Mouse (Mus musculus): ENCODE measurements around the gene Foxi1. TPM values are rescaled to one million over a fixed set of nuclear protein-coding genes. Genes with fewer than 3 reads are reported as not detected.
"Not testable (repeated sequence)": the region's sequence is repeated elsewhere in the genome, so short reads cannot be mapped to it uniquely, and the experiment has no call there.

Gene Foxi1
- polyA plus RNA-seq, 1 experiment: not detected

GRCm38 (mm10) chr11:34227180-34227579 lies 19.3 kb upstream of the Foxi1 start:
- TF ChIP-seq POLR2A (IDR thresholded peaks at IDR 0.05; ENCODE audit: low read depth, low read length) (no peak), CTCF (IDR thresholded peaks at IDR 0.05; ENCODE audit: extremely low read depth, insufficient read length, insufficient replicate concordance, low read depth, low read length) (no peak)
- no peaks in the 10 kb centered on the region for H3K27me3 ChIP-seq (ENCODE audit: control insufficient read depth, insufficient read depth, low read length)
- no peak overlapping the region for H3K4me3 ChIP-seq (ENCODE audit: low read depth, low read length)
- no peaks in the 10 kb centered on the region for H3K4me1 ChIP-seq (ENCODE audit: control insufficient read depth, insufficient read depth, insufficient read length, low read length)
- H3K36me3 ChIP-seq (ENCODE audit: control insufficient read depth, insufficient read depth, low read length): no peaks in the 10 kb centered on the region; the same call in 1 of the 2 replicates
- 49% methylated on average over 1 of the region's 1 CpGs for WGBS
- no peak overlapping the region for H3K27ac ChIP-seq (ENCODE audit: insufficient read depth, low read depth, low read length)

- not testable (repeated sequence) for H3K27me3 ChIP-seq (ENCODE audit: control insufficient read depth, insufficient read depth, low read length); H3K36me3 ChIP-seq (ENCODE audit: control insufficient read depth, insufficient read depth, low read length); H3K4me3 ChIP-seq (ENCODE audit: low read depth, low read length); H3K27ac ChIP-seq (ENCODE audit: insufficient read depth, low read depth, low read length); H3K4me1 ChIP-seq (ENCODE audit: control insufficient read depth, insufficient read depth, insufficient read length, low read length)
- WGBS: 78% methylated on average over 4 of the region's 4 CpGs
These were observed 12.7 kb upstream of the Foxi1 start for GRCm38 (mm10) chr11:34220596-34220995.

- 21% methylated on average over 5 of the region's 5 CpGs for WGBS
- Histone ChIP-seq H3K4me1 (ENCODE audit: control insufficient read depth, insufficient read depth, insufficient read length, low read length) (no peaks in the 10 kb centered on the region), H3K27ac (ENCODE audit: insufficient read depth, low read depth, low read length) (no peak overlapping the region), H3K36me3 (ENCODE audit: control insufficient read depth, insufficient read depth, low read length) (no peaks in the 10 kb centered on the region), H3K4me3 (ENCODE audit: low read depth, low read length) (no peak overlapping the region), H3K27me3 (ENCODE audit: control insufficient read depth, insufficient read depth, low read length) (no peaks in the 10 kb centered on the region)
- TF ChIP-seq CTCF (IDR thresholded peaks at IDR 0.05; ENCODE audit: extremely low read depth, insufficient read length, insufficient replicate concordance, low read depth, low read length): peak; percentile 46; the same call in 1 of the 2 replicates
- TF ChIP-seq POLR2A (IDR thresholded peaks at IDR 0.05; ENCODE audit: low read depth, low read length): no peak
These were observed 5.0 kb upstream of the Foxi1 start for GRCm38 (mm10) chr11:34212853-34213252.

GRCm38 (mm10) chr11:34202769-34203168 lies 5.1 kb downstream of the Foxi1 start:
- no peak overlapping the region for H3K4me3 ChIP-seq (ENCODE audit: low read depth, low read length)
- H3K4me1 ChIP-seq (ENCODE audit: control insufficient read depth, insufficient read depth, insufficient read length, low read length): no peaks in the 10 kb centered on the region
- TF ChIP-seq POLR2A (IDR thresholded peaks at IDR 0.05; ENCODE audit: low read depth, low read length): no peak
- TF ChIP-seq CTCF (IDR thresholded peaks at IDR 0.05; ENCODE audit: extremely low read depth, insufficient read length, insufficient replicate concordance, low read depth, low read length): no peak
- 24% methylated on average over 1 of the region's 1 CpGs for WGBS
- H3K27me3 ChIP-seq (ENCODE audit: control insufficient read depth, insufficient read depth, low read length): no peaks in the 10 kb centered on the region
- H3K36me3 ChIP-seq (ENCODE audit: control insufficient read depth, insufficient read depth, low read length): no peaks in the 10 kb centered on the region
- H3K27ac ChIP-seq (ENCODE audit: insufficient read depth, low read depth, low read length): no peak overlapping the region

- no peaks in the 10 kb centered on the region for H3K36me3 ChIP-seq (ENCODE audit: control insufficient read depth, insufficient read depth, low read length)
- no peak overlapping the region for H3K27ac ChIP-seq (ENCODE audit: insufficient read depth, low read depth, low read length)
- no peaks in the 10 kb centered on the region for H3K27me3 ChIP-seq (ENCODE audit: control insufficient read depth, insufficient read depth, low read length)
- no peak overlapping the region for H3K4me3 ChIP-seq (ENCODE audit: low read depth, low read length)
- no peak for TF ChIP-seq POLR2A (IDR thresholded peaks at IDR 0.05; ENCODE audit: low read depth, low read length)
- no peak for TF ChIP-seq CTCF (IDR thresholded peaks at IDR 0.05; ENCODE audit: extremely low read depth, insufficient read length, insufficient replicate concordance, low read depth, low read length)
- 98% methylated on average over 3 of the region's 3 CpGs for WGBS
- H3K4me1 ChIP-seq (ENCODE audit: control insufficient read depth, insufficient read depth, insufficient read length, low read length): no peaks in the 10 kb centered on the region
These were observed 12.7 kb downstream of the Foxi1 start for GRCm38 (mm10) chr11:34195142-34195541.

GRCm38 (mm10) chr11:34194158-34194941 lies 13.5 kb downstream of the Foxi1 start:
- WGBS: 53% methylated on average over 9 of the region's 9 CpGs
- Histone ChIP-seq H3K27me3 (ENCODE audit: control insufficient read depth, insufficient read depth, low read length) (no peaks in the 10 kb centered on the region), H3K36me3 (ENCODE audit: control insufficient read depth, insufficient read depth, low read length) (no peaks in the 10 kb centered on the region), H3K4me1 (ENCODE audit: control insufficient read depth, insufficient read depth, insufficient read length, low read length) (no peaks in the 10 kb centered on the region), H3K27ac (ENCODE audit: insufficient read depth, low read depth, low read length) (no peak overlapping the region), H3K4me3 (ENCODE audit: low read depth, low read length) (no peak overlapping the region)
- TF ChIP-seq POLR2A (IDR thresholded peaks at IDR 0.05; ENCODE audit: low read depth, low read length) (no peak), CTCF (IDR thresholded peaks at IDR 0.05; ENCODE audit: extremely low read depth, insufficient read length, insufficient replicate concordance, low read depth, low read length) (no peak)

- H3K27ac ChIP-seq (ENCODE audit: insufficient read depth, low read depth, low read length): no peak overlapping the region
- TF ChIP-seq POLR2A (IDR thresholded peaks at IDR 0.05; ENCODE audit: low read depth, low read length): no peak
- no peak for TF ChIP-seq CTCF (IDR thresholded peaks at IDR 0.05; ENCODE audit: extremely low read depth, insufficient read length, insufficient replicate concordance, low read depth, low read length)
- no peak overlapping the region for H3K4me3 ChIP-seq (ENCODE audit: low read depth, low read length)
- no peaks in the 10 kb centered on the region for H3K4me1 ChIP-seq (ENCODE audit: control insufficient read depth, insufficient read depth, insufficient read length, low read length)
- WGBS: 49% methylated on average over 3 of the region's 3 CpGs
- H3K27me3 ChIP-seq (ENCODE audit: control insufficient read depth, insufficient read depth, low read length): no peaks in the 10 kb centered on the region
- no peaks in the 10 kb centered on the region for H3K36me3 ChIP-seq (ENCODE audit: control insufficient read depth, insufficient read depth, low read length)
These were observed 14.2 kb downstream of the Foxi1 start for GRCm38 (mm10) chr11:34193658-34194057.
